Mouse (Mus musculus) liver, postnatal 0 days (tissue): ENCODE data around the gene Pax8. TPM values are rescaled to one million over a fixed set of nuclear protein-coding genes. Genes with fewer than 3 reads are reported as not detected.
A peak's percentile ranks its signal among the peaks of the same experiment; 100 is the strongest.

Source experiments
- ATAC-seq: fragments of 200-750 bp; cut with Nextera tagmentation; 2 replicates; pipeline ENCODE4 v1.8.0; 2017; ENCODE audit warnings: mild to moderate bottlenecking, moderate library complexity
- DNase-seq: peaks from one replicate; pipeline ENCODE4 v3.0.0-alpha.2; 2016
- H3K27ac ChIP-seq: fragments of 300-500 bp; sonication (generic); 2 replicates; pipeline ENCODE4 v1.5.1; 2014; ENCODE audit warnings: antibody characterized with exemption, moderate library complexity, mild to moderate bottlenecking, low read depth
- H3K27me3 ChIP-seq: fragments of 300-500 bp; sonication (generic); 2 replicates; pipeline ENCODE4 v1.6.1; 2014; ENCODE audit warnings: low read length, control low read depth, mixed read lengths; ENCODE audit not compliant: insufficient read depth
- H3K36me3 ChIP-seq: fragments of 300-500 bp; sonication (generic); replicated peaks from 2 replicates; pipeline ENCODE4 v1.6.1; 2014; ENCODE audit warnings: mild to moderate bottlenecking, control low read depth, low read length, moderate library complexity, mixed read lengths; ENCODE audit not compliant: insufficient read depth
- H3K4me1 ChIP-seq: fragments of 300-500 bp; sonication (generic); 2 replicates; pipeline ENCODE4 v1.6.1; 2014; ENCODE audit warnings: antibody characterized with exemption, mild to moderate bottlenecking, control low read depth; ENCODE audit not compliant: insufficient read depth
- H3K4me2 ChIP-seq: fragments of 300-500 bp; sonication (generic); 2 replicates; pipeline ENCODE4 v1.6.1; 2014; ENCODE audit warnings: low read depth, mild to moderate bottlenecking, low read length, moderate library complexity, mixed read lengths
- H3K4me3 ChIP-seq: fragments of 300-500 bp; sonication (generic); 2 replicates; pipeline ENCODE4 v1.5.1; 2014; ENCODE audit warnings: low read depth, low read length
- H3K9ac ChIP-seq: fragments of 300-500 bp; sonication (generic); replicated peaks from 2 replicates; pipeline ENCODE4 v1.6.1; 2014; ENCODE audit warnings: mild to moderate bottlenecking, moderate library complexity
- H3K9me3 ChIP-seq: fragments of 300-500 bp; sonication (generic); 2 replicates; pipeline ENCODE4 v1.6.1; 2016; ENCODE audit warnings: mild to moderate bottlenecking, control low read depth, low read length, mixed read lengths
- CTCF ChIP-seq: sonication (generic); IDR thresholded peaks from 2 replicates; pipeline ENCODE4 v1.5.1; 2016; ENCODE audit warnings: antibody characterized with exemption, low read depth
- EP300 ChIP-seq: IDR thresholded peaks from 2 replicates; pipeline ENCODE4 v1.6.1; 2016; ENCODE audit warnings: antibody characterized with exemption, low read depth, mild to moderate bottlenecking
- WGBS: fragments of 180-500 bp; shearing (Covaris S2); extraction: QIAGEN DNeasy Blood & Tissue Kit; methylation state at CpG from one replicate; pipeline ENCODE4 v1.1.7; 2014; ENCODE audit not compliant: insufficient replicate concordance; 5-methylcytosine and 5-hydroxymethylcytosine counted together
- polyA plus RNA-seq: library from polyadenylated mRNA; unstranded; fragments of >200 nt; fragmentation: Nextera tagmentation; extraction: Ambion mirVana; gene quantifications from 2 replicates; pipeline ENCODE4 v1.2.1, GENCODE M21; 2015

The Pax8 gene
- polyA plus RNA-seq, 1 experiment from 2014 or later = not detected

DNA sequence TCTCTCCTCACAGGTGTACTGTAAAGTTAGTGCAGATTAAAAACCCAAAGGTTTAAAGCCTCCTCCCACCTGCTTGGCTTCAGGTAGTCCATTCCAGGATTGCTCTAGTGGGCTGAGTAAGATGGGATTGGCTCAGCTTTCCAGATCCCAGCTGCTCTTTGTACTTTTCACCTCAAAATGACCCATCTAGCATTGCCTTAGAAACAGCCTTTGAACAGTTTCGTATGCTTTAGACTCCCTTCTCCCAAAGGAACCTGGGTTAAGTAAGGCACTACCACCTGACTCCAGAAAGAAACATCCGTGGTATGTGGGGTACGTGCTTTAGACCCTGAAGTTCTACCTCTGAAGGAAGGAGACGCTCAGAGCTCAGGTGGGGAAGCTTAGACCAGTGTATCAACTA is 6.3 kb downstream of the Pax8 start:
- Histone ChIP-seq H3K27ac (no peak overlapping the region), H3K9me3 (no peaks in the 10 kb centered on the region), H3K27me3 (peaks cover 29% of the 10 kb centered on the region), H3K9ac (no peak overlapping the region), H3K4me3 (no peak overlapping the region), H3K4me2 (no peak overlapping the region), H3K4me1 (peaks cover 3% of the 10 kb centered on the region; the same call in 1 of the 2 replicates), H3K36me3 (no peaks in the 10 kb centered on the region)
- ATAC-seq (no peak), DNase-seq (no peak)
- WGBS = 48% methylated on average over 4 of the region's 4 CpGs
- TF ChIP-seq CTCF = no peak
- no peak for TF ChIP-seq EP300

DNA sequence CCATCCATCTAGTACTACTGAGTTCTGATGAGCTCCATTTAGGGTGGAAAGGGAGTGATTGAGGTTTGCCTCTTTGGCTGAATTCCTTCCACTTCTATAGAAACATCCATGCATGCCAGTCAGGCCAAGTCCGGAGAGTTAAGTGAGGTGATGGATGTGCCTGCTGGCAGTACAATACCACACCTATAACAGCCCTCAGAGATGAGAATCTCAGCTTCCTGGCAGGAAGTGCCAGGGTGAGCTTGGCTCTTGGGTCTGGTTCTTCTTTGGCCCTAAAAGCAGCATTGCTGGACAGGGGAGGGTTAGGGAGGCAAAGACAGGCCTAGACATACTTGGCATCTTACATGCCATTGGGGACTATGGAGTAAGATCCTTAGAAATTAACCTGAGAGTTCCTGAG is 7.0 kb downstream of the Pax8 start:
- peaks cover 22% of the 10 kb centered on the region for H3K27me3 ChIP-seq
- H3K36me3 ChIP-seq = no peaks in the 10 kb centered on the region
- no peaks in the 10 kb centered on the region for H3K4me1 ChIP-seq
- no peak overlapping the region for H3K4me2 ChIP-seq
- no peak for TF ChIP-seq EP300
- TF ChIP-seq CTCF = no peak
- H3K9me3 ChIP-seq = no peaks in the 10 kb centered on the region
- WGBS = 73% methylated on average over 1 of the region's 1 CpGs
- DNase-seq (no peak), ATAC-seq (no peak)
- no peak overlapping the region for H3K9ac ChIP-seq
- H3K27ac ChIP-seq = no peak overlapping the region
- no peak overlapping the region for H3K4me3 ChIP-seq

GRCm38 (mm10) chr2:24467156-24467555 is 8.2 kb downstream of the Pax8 start:
- Histone ChIP-seq H3K36me3 (no peaks in the 10 kb centered on the region), H3K27ac (no peak overlapping the region), H3K4me1 (no peaks in the 10 kb centered on the region), H3K4me3 (no peak overlapping the region), H3K27me3 (peaks cover 10% of the 10 kb centered on the region), H3K4me2 (no peak overlapping the region), H3K9ac (no peak overlapping the region), H3K9me3 (no peaks in the 10 kb centered on the region)
- DNase-seq (no peak), ATAC-seq (no peak)
- WGBS = 29% methylated on average over 1 of the region's 1 CpGs
- no peak for TF ChIP-seq EP300
- TF ChIP-seq CTCF = no peak

DNA sequence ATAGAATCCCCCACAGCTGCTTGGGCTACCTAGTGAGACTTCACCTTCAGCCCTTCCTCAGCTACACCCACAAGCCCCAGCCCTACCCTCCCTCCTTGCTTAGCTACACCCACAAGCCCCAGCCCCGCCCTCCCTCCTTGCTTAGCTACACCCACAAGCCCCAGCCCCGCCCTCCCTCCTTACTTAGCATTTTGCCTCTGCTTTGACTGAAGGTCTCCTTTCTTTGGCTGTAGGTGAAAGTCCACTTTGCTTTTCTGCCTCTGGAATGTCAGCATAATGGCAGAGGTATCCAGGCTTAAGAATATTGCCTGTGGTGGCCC is 14.6 kb downstream of the Pax8 start:
- 19% methylated on average over 2 of the region's 2 CpGs for WGBS
- H3K4me2 ChIP-seq = peak overlapping the region; percentile 4; the same call in 1 of the 2 replicates

GRCm38 (mm10) chr2:24460112-24460807 is 15.1 kb downstream of the Pax8 start:
- H3K27me3 ChIP-seq = peaks cover 5% of the 10 kb centered on the region; the same call in 1 of the 2 replicates
- TF ChIP-seq EP300 (no peak), CTCF (no peak)
- no peaks in the 10 kb centered on the region for H3K9me3 ChIP-seq
- no peaks in the 10 kb centered on the region for H3K36me3 ChIP-seq
- no peak overlapping the region for H3K9ac ChIP-seq
- peak overlapping the region; percentile 4; the same call in 1 of the 2 replicates for H3K4me2 ChIP-seq
- H3K4me3 ChIP-seq = no peak overlapping the region
- H3K4me1 ChIP-seq = no peaks in the 10 kb centered on the region
- 31% methylated on average over 9 of the region's 9 CpGs for WGBS
- H3K27ac ChIP-seq = no peak overlapping the region
- ATAC-seq = 0 out of 2 replicates have a peak, but pooled peaks have one; percentile 12
- DNase-seq = no peak

More for the DNA sequence above, 14.6 kb downstream of the Pax8 start:
- ATAC-seq (peak; percentile 70), DNase-seq (peak; percentile 43)
- no peaks in the 10 kb centered on the region for H3K4me1 ChIP-seq
- H3K36me3 ChIP-seq = no peaks in the 10 kb centered on the region
- TF ChIP-seq EP300 (no peak), CTCF (no peak)
- peaks cover 5% of the 10 kb centered on the region; the same call in 1 of the 2 replicates for H3K27me3 ChIP-seq
- H3K9me3 ChIP-seq = no peaks in the 10 kb centered on the region
- no peak overlapping the region for H3K9ac ChIP-seq
- H3K4me3 ChIP-seq = no peak overlapping the region
- no peak overlapping the region for H3K27ac ChIP-seq

GRCm38 (mm10) chr2:24456841-24457240 is 18.6 kb downstream of the Pax8 start:
- WGBS = 61% methylated on average over 4 of the region's 4 CpGs

More at GRCm38 (mm10) chr2:24456841-24457240, 18.6 kb downstream of the Pax8 start:
- Histone ChIP-seq H3K27ac (no peak overlapping the region), H3K27me3 (peaks cover 2% of the 10 kb centered on the region; the same call in 1 of the 2 replicates), H3K4me1 (no peaks in the 10 kb centered on the region), H3K9me3 (no peaks in the 10 kb centered on the region), H3K36me3 (no peaks in the 10 kb centered on the region), H3K4me3 (no peak overlapping the region), H3K4me2 (no peak overlapping the region), H3K9ac (no peak overlapping the region)
- TF ChIP-seq CTCF (no peak), EP300 (no peak)
- no peak for DNase-seq
- no peak for ATAC-seq
